9 mouse cellular contexts compared by ENCODE assay signal in the genomic region with DNA sequence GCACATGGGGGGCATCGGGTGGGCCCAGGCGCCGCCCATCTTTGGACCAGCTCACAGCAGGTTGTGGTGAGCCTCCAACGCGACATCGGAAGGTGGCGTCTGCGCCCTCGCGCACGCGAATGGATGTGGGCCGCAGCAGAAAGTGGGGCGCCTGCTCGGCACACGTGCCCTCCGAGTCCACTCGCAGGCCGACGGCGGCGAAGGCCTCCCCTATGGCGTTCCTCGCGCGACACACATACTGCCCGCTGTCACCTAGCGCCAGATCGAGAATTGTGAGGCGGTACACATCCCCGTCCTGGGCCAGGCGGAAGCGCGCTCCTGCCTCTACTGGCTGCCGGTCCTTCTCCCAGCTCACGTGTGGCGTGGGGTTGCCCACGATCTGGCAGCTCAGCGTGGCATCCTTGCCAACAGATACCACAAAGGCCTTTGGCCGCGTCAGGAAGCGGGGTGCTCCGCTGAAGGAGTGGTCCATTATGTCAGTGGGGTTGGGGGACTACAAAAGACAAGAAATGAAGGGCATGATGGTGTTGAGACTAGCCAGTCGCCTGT. TPM values are rescaled to one million over a fixed set of nuclear protein-coding genes. Genes with fewer than 3 reads are reported as not detected.
DNase-seq lines count a peak whose midpoint lies in the region; ATAC-seq and TF ChIP-seq lines count a peak whose summit lies in the region.
"Had no signal": no experiment of that assay in that cellular context is flagged by ENCODE, and none has a peak within 500 bp of the region (broad histone marks: within the 10 kb centered on the region; RNA-seq: fewer than 3 reads in every experiment).

Obscn (minus strand) TSS at position 499 of the 549 bp plus-strand sequence.

- H3K4me1 ChIP-seq in embryonic facial prominence, embryonic 15.5 days = peaks cover 15% of the 10 kb centered on the region
- H3K4me1 ChIP-seq in heart, postnatal 0 days (ENCODE audit: control insufficient read depth, insufficient read depth) = peaks cover 30% of the 10 kb centered on the region
- H3K4me1 ChIP-seq in midbrain, embryonic 12.5 days = peaks cover 2% of the 10 kb centered on the region; the same call in 1 of the 2 replicates

- peak within 1 kb of the TSS; percentile 34 for H3K4me2 ChIP-seq in embryonic facial prominence, embryonic 15.5 days (replicated peaks)
- peak within 1 kb of the TSS; percentile 76 for H3K4me2 ChIP-seq in heart, postnatal 0 days (ENCODE audit: low read depth, low read length)
- peak within 1 kb of the TSS; percentile 37 for H3K4me2 ChIP-seq in midbrain, embryonic 12.5 days (replicated peaks)

- H3K27me3 ChIP-seq in embryonic facial prominence, embryonic 15.5 days = peaks cover 72% of the 10 kb centered on the region
- peaks cover 21% of the 10 kb centered on the region for H3K27me3 ChIP-seq in heart, postnatal 0 days (ENCODE audit: control insufficient read depth, insufficient read depth, low read length)
- H3K27me3 ChIP-seq in midbrain, embryonic 12.5 days = peaks cover 82% of the 10 kb centered on the region

- no peaks in the 10 kb centered on the region for H3K36me3 ChIP-seq in embryonic facial prominence, embryonic 15.5 days
- H3K36me3 ChIP-seq in heart, postnatal 0 days (replicated peaks; ENCODE audit: control insufficient read depth, insufficient read depth, low read length) = peaks cover 40% of the 10 kb centered on the region
- H3K36me3 ChIP-seq in midbrain, embryonic 12.5 days = no peaks in the 10 kb centered on the region
- H3K36me3 ChIP-seq: G1E had no signal

- WGBS in embryonic facial prominence, embryonic 15.5 days = 20% methylated on average over 44 of the region's 44 CpGs
- WGBS in heart, postnatal 0 days = 33% methylated on average over 44 of the region's 44 CpGs
- WGBS in midbrain, embryonic 12.5 days = 17% methylated on average over 44 of the region's 44 CpGs

- no peaks in the 10 kb centered on the region for H3K9me3 ChIP-seq in embryonic facial prominence, embryonic 15.5 days (replicated peaks)
- no peaks in the 10 kb centered on the region for H3K9me3 ChIP-seq in heart, postnatal 0 days (replicated peaks; ENCODE audit: control insufficient read depth, low read length)
- no peaks in the 10 kb centered on the region for H3K9me3 ChIP-seq in midbrain, embryonic 12.5 days

- TF ChIP-seq CTCF in left cerebral cortex, adult 2 months (IDR thresholded peaks at IDR 0.05) = no peak
- no peak for TF ChIP-seq CTCF in heart, postnatal 0 days (IDR thresholded peaks at IDR 0.05; ENCODE audit: low read depth)

- H3K9ac ChIP-seq in embryonic facial prominence, embryonic 15.5 days = no peak within 1 kb of the TSS
- H3K9ac ChIP-seq in heart, postnatal 0 days (replicated peaks; ENCODE audit: low read depth, low read length) = peak within 1 kb of the TSS; percentile 77
- H3K9ac ChIP-seq in midbrain, embryonic 12.5 days (replicated peaks) = no peak within 1 kb of the TSS

- H3K4me3 ChIP-seq in left cerebral cortex, adult 2 months = peak within 1 kb of the TSS; percentile 4; the same call in 1 of the 2 replicates
- peak within 1 kb of the TSS; percentile 16 for H3K4me3 ChIP-seq in embryonic facial prominence, embryonic 15.5 days (replicated peaks)
- H3K4me3 ChIP-seq in heart, postnatal 0 days (ENCODE audit: low read depth, low read length) = peak within 1 kb of the TSS; percentile 52
- H3K4me3 ChIP-seq in midbrain, embryonic 12.5 days = peak within 1 kb of the TSS; percentile 18

- ATAC-seq in embryonic facial prominence, embryonic 15.5 days (ENCODE audit: insufficient number of reproducible peaks, low FRiP score, low TSS enrichment, low read depth) = no peak
- ATAC-seq in heart, postnatal 0 days (ENCODE audit: insufficient read depth, low read depth) = no peak
- no peak for ATAC-seq in midbrain, embryonic 12.5 days (ENCODE audit: low FRiP score, low read depth)

- intact Hi-C loops in left cerebral cortex, adult 2 months (cut with DNase I) = no loop called here

- no peak for DNase-seq in left cerebral cortex, adult 2 months (ENCODE audit: extremely low spot score in 1 of 2, low spot score in 2 of 2)
- DNase-seq in left cerebral cortex, adult 11 months (ENCODE audit: low spot score) = no peak
- no peak for DNase-seq in heart, postnatal 0 days (ENCODE audit: low spot score)
- DNase-seq in adrenal gland, postnatal 25 days = no peak
- no peak for DNase-seq in cerebellum, postnatal 4 days (ENCODE audit: low spot score in 2 of 2)
- no peak for DNase-seq in thymus, postnatal 10 days (ENCODE audit: low spot score in 2 of 2)

- no peak for TF ChIP-seq EP300 in heart, postnatal 0 days (IDR thresholded peaks at IDR 0.05; ENCODE audit: low read depth)

- no peak within 1 kb of the TSS for H3K27ac ChIP-seq in left cerebral cortex, adult 2 months
- no peak within 1 kb of the TSS for H3K27ac ChIP-seq in embryonic facial prominence, embryonic 15.5 days (replicated peaks)
- peak within 1 kb of the TSS; percentile 99 for H3K27ac ChIP-seq in heart, postnatal 0 days (ENCODE audit: low read depth)
- no peak within 1 kb of the TSS for H3K27ac ChIP-seq in midbrain, embryonic 12.5 days (replicated peaks)

RNA-seq across cellular contexts. Expression of gene Obscn, which starts in this region (rescaled TPM):
- 1 to 10 TPM; 1.5 to 1.9 TPM for total RNA-seq in left cerebral cortex, adult 2 months (2021)
- 2.4 and 3.5 TPM in 2 replicates for polyA plus RNA-seq in embryonic facial prominence, embryonic 15.5 days (2015; fragmentation: Nextera tagmentation; extraction: Ambion mirVana)
- total RNA-seq in heart, postnatal 0 days (2014; rRNA removed; ENCODE audit: low replicate concordance) = 225 and 245 TPM in 2 replicates
- polyA plus RNA-seq in heart, postnatal 0 days (2015; fragmentation: Nextera tagmentation; extraction: Ambion mirVana) = 106 and 107 TPM in 2 replicates
- polyA plus RNA-seq in midbrain, embryonic 12.5 days (2016; fragmentation: Nextera tagmentation; extraction: Ambion mirVana) = 0.08 and 0.14 TPM in 2 replicates
- total RNA-seq in adrenal gland, postnatal 25 days (2021) = 0.95 and 1.0 TPM in 2 replicates

Comparison
In these comparisons a context has a peak if more than half of its experiments do, and no peak if none do; other contexts are left out.
1. RNA of gene Obscn (total RNA-seq): 225 to 245 TPM in heart, postnatal 0 days; 1.5 to 1.9 TPM in left cerebral cortex, adult 2 months and 0.95 to 1.0 TPM in adrenal gland, postnatal 25 days; every median in the first group is over 10 times any median in the second.
2. RNA of gene Obscn (polyA plus RNA-seq): 106 to 107 TPM in heart, postnatal 0 days; 2.4 to 3.5 TPM in embryonic facial prominence, embryonic 15.5 days and 0.08 to 0.14 TPM in midbrain, embryonic 12.5 days; every median in the first group is over 10 times any median in the second.
3. Peak in every context shown above with its lines, with median percentiles within 50 percentile points of each other: H3K4me3 ChIP-seq and H3K4me2 ChIP-seq.